Mouse (Mus musculus): Measurements from ENCODE around the gene Cks1b.

DNA sequence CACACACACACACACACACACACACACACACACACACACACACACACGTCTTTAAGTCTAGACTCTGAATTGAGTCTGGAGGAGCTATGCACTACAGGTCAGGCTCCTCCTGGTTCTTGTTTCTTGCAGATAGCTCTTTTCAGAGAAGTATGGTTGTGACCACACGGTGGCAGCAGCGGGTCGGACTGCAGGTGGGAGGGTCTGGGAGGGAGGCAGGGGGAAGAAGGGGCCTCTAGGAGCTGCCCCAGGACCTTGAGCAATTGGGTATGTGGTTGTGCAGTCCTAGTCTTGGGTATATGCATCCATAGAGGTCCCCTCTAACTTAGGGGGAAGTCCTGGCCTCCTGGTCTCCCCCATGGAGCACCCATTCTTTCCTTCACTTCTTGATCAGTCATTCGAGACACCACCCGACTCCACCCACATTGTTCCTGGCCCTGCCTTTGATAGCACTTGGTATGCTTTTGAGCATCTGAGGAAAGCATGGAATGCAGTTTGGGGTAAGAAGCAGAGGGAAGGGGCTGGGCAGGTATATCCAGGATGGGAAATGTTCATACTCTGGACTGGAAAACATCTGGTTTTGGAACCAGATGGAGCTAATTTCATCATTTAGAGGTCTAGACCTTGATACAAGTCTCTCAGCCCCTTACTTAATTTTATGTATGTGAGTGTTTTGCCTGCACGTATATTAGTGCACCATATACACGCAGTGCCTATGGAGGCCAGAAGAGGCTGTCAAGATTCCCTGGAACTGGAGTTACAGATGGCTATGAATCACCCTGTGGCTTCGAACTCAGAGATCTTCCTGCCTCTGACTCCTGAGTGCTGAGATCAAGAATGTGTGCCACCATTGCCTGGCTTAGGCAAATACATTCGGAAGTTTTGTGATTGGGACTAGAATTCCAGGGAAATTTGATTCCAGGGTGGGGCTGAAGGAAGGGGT lies 38.8 kb upstream of the Cks1b start:
- TF ChIP-seq CTCF (IDR thresholded peaks at IDR 0.05; ENCODE audit: insufficient read depth, low read depth, low read length) (peak; percentile 47; the same call in 1 of the 2 replicates), POLR2A (IDR thresholded peaks at IDR 0.05; ENCODE audit: insufficient read depth, low read depth, low read length) (no peak)
